Mouse (Mus musculus): ENCODE data around the gene Etv6.

- no peak for TF ChIP-seq EP300 (optimal IDR thresholded peaks at IDR 0.05)
- TF ChIP-seq CTCF (IDR thresholded peaks at IDR 0.05; ENCODE audit: low read depth) = no peak
Measured at GRCm38 (mm10) chr6:134252081-134252755, 216.7 kb downstream of the Etv6 start.
